ENCODE assay signal across 8 mouse cellular contexts in the genomic region with DNA sequence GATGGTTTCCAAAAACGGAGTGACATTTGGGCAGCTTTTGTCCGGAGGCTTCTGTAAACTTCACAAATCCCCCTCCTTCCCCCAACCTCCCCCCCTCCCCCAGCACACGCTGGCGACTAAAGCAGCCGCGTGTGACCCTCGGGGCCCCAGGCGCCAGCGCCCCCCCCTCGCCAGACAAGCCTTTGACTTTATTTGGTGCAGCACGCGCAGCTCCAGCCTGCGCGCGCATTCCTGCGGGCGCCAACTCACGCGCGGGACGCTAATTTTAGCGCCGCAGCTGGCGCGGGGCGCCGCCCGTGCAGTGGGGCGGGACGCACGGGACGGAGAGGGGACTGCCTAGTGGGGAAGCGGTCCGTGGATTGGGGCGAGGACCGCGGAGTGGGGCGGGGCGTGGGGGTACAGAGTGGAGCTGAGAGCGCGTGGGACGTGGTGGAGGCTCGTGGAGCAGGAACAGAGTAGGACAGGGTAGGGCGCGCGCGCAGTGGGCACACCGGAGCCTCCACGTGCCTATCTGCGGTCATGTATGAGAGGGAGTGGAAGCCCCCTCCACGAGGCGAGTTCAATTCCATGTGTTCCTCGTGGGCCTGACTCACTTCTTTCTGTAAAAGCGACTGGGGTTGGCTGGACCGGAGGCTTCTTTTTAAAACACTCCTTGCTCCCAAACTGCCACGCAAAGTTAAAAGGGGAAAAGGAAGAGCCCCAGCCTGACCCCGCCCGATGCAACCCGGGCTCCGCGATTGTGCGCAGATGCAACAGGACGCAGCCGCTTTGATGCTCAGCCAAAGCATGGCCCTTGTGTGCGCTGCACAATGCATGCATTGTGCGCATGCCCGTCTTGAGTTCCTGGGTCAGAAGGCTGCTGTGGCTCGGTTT. TPM values are rescaled to one million over a fixed set of nuclear protein-coding genes. Genes with fewer than 3 reads are reported as not detected.
A peak's percentile ranks its signal among the peaks of the same experiment; 100 is the strongest.
DNase-seq lines count a peak whose midpoint lies in the region; ATAC-seq and TF ChIP-seq lines count a peak whose summit lies in the region.

No protein-coding gene starts in this region.

- no peak for TF ChIP-seq CTCF in bone marrow, adult 2 months (IDR thresholded peaks at IDR 0.05; ENCODE audit: control insufficient read depth, insufficient read depth, low read length)

- peak overlapping the region; percentile 99 for H3K4me2 ChIP-seq in midbrain, embryonic 16.5 days (ENCODE audit: low read length)

- no peaks in the 10 kb centered on the region for H3K27me3 ChIP-seq in heart, embryonic 10.5 days (ENCODE audit: insufficient read depth, poor library complexity, severe bottlenecking)
- H3K27me3 ChIP-seq in midbrain, embryonic 16.5 days (ENCODE audit: control insufficient read depth, insufficient read depth, low read depth, low read length) = no peaks in the 10 kb centered on the region

- H3K36me3 ChIP-seq in heart, embryonic 10.5 days = peaks cover 10% of the 10 kb centered on the region
- no peaks in the 10 kb centered on the region for H3K36me3 ChIP-seq in midbrain, embryonic 16.5 days (ENCODE audit: control insufficient read depth, insufficient read depth, low read length)

- no peaks in the 10 kb centered on the region for H3K9me3 ChIP-seq in heart, embryonic 10.5 days
- no peaks in the 10 kb centered on the region for H3K9me3 ChIP-seq in midbrain, embryonic 16.5 days (replicated peaks; ENCODE audit: control insufficient read depth, low read length, poor library complexity, severe bottlenecking)

- peak overlapping the region; percentile 92 for H3K27ac ChIP-seq in bone marrow, adult 2 months (ENCODE audit: control insufficient read depth, insufficient read depth, low read depth, low read length, poor library complexity)
- H3K27ac ChIP-seq in heart, embryonic 10.5 days = peak overlapping the region; percentile 99
- H3K27ac ChIP-seq in midbrain, embryonic 16.5 days (ENCODE audit: low read length) = peak overlapping the region; percentile 85

- H3K4me1 ChIP-seq in bone marrow, adult 2 months (ENCODE audit: control insufficient read depth, insufficient read depth, low read length) = peaks cover 10% of the 10 kb centered on the region
- peaks cover 55% of the 10 kb centered on the region for H3K4me1 ChIP-seq in heart, embryonic 10.5 days
- peaks cover 55% of the 10 kb centered on the region for H3K4me1 ChIP-seq in midbrain, embryonic 16.5 days (ENCODE audit: control insufficient read depth, insufficient read depth, low read length)

- TF ChIP-seq POLR2A in bone marrow, adult 2 months (IDR thresholded peaks at IDR 0.05; ENCODE audit: borderline replicate concordance, control insufficient read depth, low read depth, low read length) = peak; percentile 19; the same call in 1 of the 2 replicates

- DNase-seq in B cell, adult 2 months = peak; percentile 91
- DNase-seq in heart, embryonic 10.5 days (ENCODE audit: low spot score) = peak; percentile 92
- DNase-seq in kidney, adult 8-10 months = peak; percentile 75 to 77
- peak; percentile 83 for DNase-seq in liver
- DNase-seq in spleen, postnatal 36 days (ENCODE audit: low spot score in 2 of 2) = peak; percentile 87 to 88

- peak overlapping the region; percentile 65 for H3K4me3 ChIP-seq in bone marrow, adult 2 months (replicated peaks; ENCODE audit: control insufficient read depth, low read depth, low read length)
- H3K4me3 ChIP-seq in heart, embryonic 10.5 days = peak overlapping the region; percentile 69
- peak overlapping the region; percentile 53 for H3K4me3 ChIP-seq in midbrain, embryonic 16.5 days (ENCODE audit: low read depth, low read length)

- peak overlapping the region; percentile 68 for H3K9ac ChIP-seq in midbrain, embryonic 16.5 days (ENCODE audit: low read depth, low read length)

- WGBS in bone marrow, adult 2 months = under 1% methylated on average over 61 of the region's 68 CpGs
- WGBS in heart, embryonic 10.5 days = under 1% methylated on average over 68 of the region's 68 CpGs
- WGBS in midbrain, embryonic 16.5 days = under 1% methylated on average over 64 of the region's 68 CpGs

- ATAC-seq in erythroblast, adult 5-6 weeks (replicated peaks; ENCODE audit: low FRiP score, poor library complexity, severe bottlenecking) = peak; percentile 45
- peak; percentile 82 for ATAC-seq in midbrain, embryonic 16.5 days

RNA-seq across cellular contexts. Expression of a gene that starts 9.6 kb away (rescaled TPM):
- 21.3 and 35.8 TPM in 2 replicates for polyA plus RNA-seq in bone marrow, adult 2 months (2011; ENCODE audit: insufficient read depth, insufficient read length, low replicate concordance, missing spikeins)
- 21.3 and 34.7 TPM in 2 replicates for total RNA-seq in erythroblast, adult 5-6 weeks (2015; ENCODE audit: low replicate concordance)
- 19.5 and 25.1 TPM in 2 replicates for total RNA-seq in erythroblast, adult 5-6 weeks (2017; ENCODE audit: low replicate concordance)
- polyA plus RNA-seq in heart, embryonic 10.5 days (2016; fragmentation: Nextera tagmentation; extraction: Ambion mirVana) = 4.6 and 6.5 TPM in 2 replicates
- polyA plus RNA-seq in midbrain, embryonic 16.5 days (2015; fragmentation: Nextera tagmentation; extraction: Ambion mirVana) = 9.6 and 9.9 TPM in 2 replicates

Comparison
In these comparisons a context has a peak if more than half of its experiments do, and no peak if none do; other contexts are left out.
1. Peak in every context shown above with its lines: DNase-seq, ATAC-seq, H3K4me3 ChIP-seq and H3K27ac ChIP-seq.